Mouse (Mus musculus) mouse trophoblast stem cell (cell line): Measurements from ENCODE around the gene Smarca1.

Experiments used
- in situ Hi-C, 2 experiments: fragments of 300-500 bp; cut with MseI, MboI; formaldehyde crosslinking; loops; 2 replicates in 1 of 2; 3 replicates in 1 of 2; pipeline ENCODE4 v1.15.1; 2025

Smarca1 gene

DNA sequence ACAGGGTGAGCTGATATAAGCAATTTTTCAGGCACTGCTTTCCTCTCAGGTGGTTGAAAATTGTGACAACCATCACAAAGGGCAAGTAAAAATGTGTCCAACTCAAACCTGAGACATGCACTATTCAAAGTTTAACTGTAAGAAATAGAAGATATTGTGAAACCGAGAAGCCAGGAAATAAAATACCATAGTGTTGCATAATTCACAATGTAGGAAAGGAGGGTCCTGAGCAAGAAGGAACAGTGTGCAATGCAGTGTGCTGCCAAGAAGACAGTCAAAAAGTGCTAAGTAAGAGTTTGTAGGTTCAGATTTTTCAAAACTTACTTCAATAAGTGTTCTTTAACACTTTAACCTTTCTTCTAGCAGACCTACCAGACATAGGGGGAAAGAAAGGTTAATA, 128.3 kb downstream of the Smarca1 start:
- in situ Hi-C loops: no loop called here

DNA sequence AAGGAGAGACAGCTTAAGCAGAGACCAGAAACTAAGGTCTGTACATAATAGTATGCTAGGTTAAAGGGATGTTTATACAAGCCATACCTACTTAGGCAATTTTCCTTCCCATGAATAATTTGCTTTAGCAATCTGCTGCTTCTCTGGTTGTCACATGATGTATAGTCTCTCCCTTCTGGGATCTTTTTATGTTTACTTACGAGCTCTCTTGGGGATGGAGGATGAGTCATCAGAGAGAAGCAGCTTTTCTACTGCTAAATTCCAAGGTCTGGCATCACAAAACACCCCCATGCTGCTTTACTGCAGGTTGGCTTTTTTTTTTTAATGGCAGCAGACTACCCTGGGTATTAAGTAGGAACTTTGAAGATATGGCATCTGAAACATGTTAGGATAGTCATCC, 132.6 kb downstream of the Smarca1 start:
- in situ Hi-C loops: no loop called here
